Mouse (Mus musculus) MEL (cell line): ENCODE data around the gene Kcnk7. TPM values are rescaled to one million over a fixed set of nuclear protein-coding genes. Genes with fewer than 3 reads are reported as not detected.
A peak's percentile ranks its signal among the peaks of the same experiment; 100 is the strongest.

Experiments used
- DNase-seq: peaks from one replicate; pipeline ENCODE4 v3.0.0; 2011; ENCODE audit warnings: low read depth, low spot score
- H3K27ac ChIP-seq: 2 replicates; pipeline ENCODE4 v1.5.1; 2012; ENCODE audit warnings: low read depth, mild to moderate bottlenecking, control low read depth, low read length, moderate library complexity; ENCODE audit not compliant: control insufficient read depth
- H3K27me3 ChIP-seq, 2 experiments: fragments of 150-350 bp in 1 of 2; sonication (generic) in 1 of 2; 2 replicates each; pipeline ENCODE4 v1.6.1; 2012; ENCODE audit warnings: low read length in 2 of 2, mild to moderate bottlenecking in 2 of 2, improper control_type of control experiment in 1 of 2, moderate library complexity in 1 of 2; ENCODE audit not compliant: insufficient read depth in 2 of 2, control insufficient read depth in 1 of 2
- H3K36me3 ChIP-seq, 2 experiments: 2 replicates each; pipeline ENCODE4 v1.6.1; 2012 to 2014; ENCODE audit warnings: low read length in 2 of 2, improper control_type of control experiment in 1 of 2, inconsistent platforms in 1 of 2, mild to moderate bottlenecking in 1 of 2; ENCODE audit not compliant: insufficient read depth in 2 of 2, control insufficient read depth in 1 of 2
- H3K4me1 ChIP-seq, 2 experiments: fragments of 150-350 bp in 1 of 2; sonication (generic) in 1 of 2; 2 replicates each; pipeline ENCODE4 v1.6.1; 2012; ENCODE audit warnings: low read length in 2 of 2, improper control_type of control experiment in 1 of 2, mild to moderate bottlenecking in 1 of 2; ENCODE audit not compliant: insufficient read depth in 2 of 2, control insufficient read depth in 1 of 2
- H3K4me3 ChIP-seq, 2 experiments: fragments of 150-350 bp in 1 of 2; sonication (generic) in 1 of 2; 2 replicates each; pipeline ENCODE4 v1.5.1; 2012; ENCODE audit warnings: low read depth in 2 of 2, low read length in 2 of 2, mild to moderate bottlenecking in 2 of 2, moderate library complexity in 2 of 2, control low read depth in 1 of 2, improper control_type of control experiment in 1 of 2; ENCODE audit not compliant: control insufficient read depth in 1 of 2, insufficient read depth in 1 of 2
- H3K79me2 ChIP-seq: 2 replicates; pipeline ENCODE4 v1.6.1; 2012; ENCODE audit warnings: mild to moderate bottlenecking, low read length, moderate library complexity; ENCODE audit not compliant: control insufficient read depth, poor library complexity, insufficient read depth
- H3K9ac ChIP-seq: 2 replicates; pipeline ENCODE4 v1.6.1; 2012; ENCODE audit warnings: low read depth, mild to moderate bottlenecking, control low read depth, low read length, moderate library complexity; ENCODE audit not compliant: control insufficient read depth, poor library complexity, severe bottlenecking
- H3K9me3 ChIP-seq: fragments of 150-350 bp; sonication (generic); replicated peaks from 2 replicates; pipeline ENCODE4 v1.6.1; 2012; ENCODE audit warnings: mild to moderate bottlenecking, low read length, improper control_type of control experiment, moderate library complexity; ENCODE audit not compliant: insufficient read depth
- BHLHE40 ChIP-seq: IDR thresholded peaks from 2 replicates; pipeline ENCODE4 v1.6.1; 2012; ENCODE audit warnings: low read depth, mild to moderate bottlenecking, inconsistent platforms, low read length, improper control_type of control experiment, borderline replicate concordance
- CHD1 ChIP-seq: IDR thresholded peaks from 2 replicates; pipeline ENCODE4 v1.6.1; 2012; ENCODE audit warnings: low read depth, mild to moderate bottlenecking, inconsistent platforms, low read length, improper control_type of control experiment
- CTCF ChIP-seq, 3 experiments: IDR thresholded peaks in 2 of 3; conservative IDR thresholded peaks in 1 of 3; 2 replicates each; pipeline ENCODE4 v1.5.1; 2011 to 2012; ENCODE audit warnings: low read length in 3 of 3, low read depth in 2 of 3, mild to moderate bottlenecking in 2 of 3, improper control_type of control experiment in 1 of 3, inconsistent platforms in 1 of 3, mixed read lengths in 1 of 3, moderate library complexity in 1 of 3; ENCODE audit not compliant: control insufficient read depth in 1 of 3, insufficient read depth in 1 of 3, poor library complexity in 1 of 3, severe bottlenecking in 1 of 3
- E2F4 ChIP-seq: IDR thresholded peaks from 2 replicates; pipeline ENCODE4 v1.6.1; 2011; ENCODE audit warnings: low read depth, low read length, improper control_type of control experiment, borderline replicate concordance
- ELF1 ChIP-seq: IDR thresholded peaks from 2 replicates; pipeline ENCODE4 v1.6.1; 2014; ENCODE audit warnings: low read depth, mild to moderate bottlenecking, inconsistent platforms, low read length, improper control_type of control experiment, moderate library complexity
- EP300 ChIP-seq, 2 experiments: IDR thresholded peaks; 2 replicates each; pipeline ENCODE4 v1.6.1; 2011; ENCODE audit warnings: improper control_type of control experiment in 2 of 2, low read length in 2 of 2, low read depth in 1 of 2, mild to moderate bottlenecking in 1 of 2
- ETS1 ChIP-seq: IDR thresholded peaks from 2 replicates; pipeline ENCODE4 v1.6.1; 2012; ENCODE audit warnings: low read depth, mild to moderate bottlenecking, inconsistent platforms, low read length, improper control_type of control experiment, moderate library complexity
- GABPA ChIP-seq: IDR thresholded peaks from 2 replicates; pipeline ENCODE4 v1.6.1; 2012; ENCODE audit warnings: low read depth, mild to moderate bottlenecking, inconsistent platforms, low read length, improper control_type of control experiment, moderate library complexity
- GATA1 ChIP-seq: IDR thresholded peaks from 2 replicates; pipeline ENCODE4 v1.6.1; 2011; ENCODE audit warnings: low read depth, low read length, improper control_type of control experiment
- HCFC1 ChIP-seq: IDR thresholded peaks from 2 replicates; pipeline ENCODE4 v1.6.1; 2012; ENCODE audit warnings: low read depth, mild to moderate bottlenecking, inconsistent platforms, low read length, improper control_type of control experiment, moderate library complexity
- JUND ChIP-seq: IDR thresholded peaks from 2 replicates; pipeline ENCODE4 v1.6.1; 2011; ENCODE audit warnings: low read depth, mild to moderate bottlenecking, improper control_type of control experiment, low read length
- KAT2A ChIP-seq: conservative IDR thresholded peaks from 2 replicates; pipeline ENCODE4 v1.6.1; 2012; ENCODE audit warnings: low read depth, low read length, improper control_type of control experiment, inconsistent platforms
- MAFK ChIP-seq: IDR thresholded peaks from 2 replicates; pipeline ENCODE4 v1.6.1; 2011; ENCODE audit warnings: low read depth, mild to moderate bottlenecking, low read length, improper control_type of control experiment, borderline replicate concordance
- MXI1 ChIP-seq: IDR thresholded peaks from 2 replicates; pipeline ENCODE4 v1.6.1; 2011; ENCODE audit warnings: mild to moderate bottlenecking, low read depth, low read length, improper control_type of control experiment
- MYB ChIP-seq: IDR thresholded peaks from 2 replicates; pipeline ENCODE4 v1.6.1; 2011; ENCODE audit warnings: mild to moderate bottlenecking, low read depth, low read length, improper control_type of control experiment
- MYC ChIP-seq: IDR thresholded peaks from 2 replicates; pipeline ENCODE4 v1.6.1; 2011; ENCODE audit warnings: low read depth, mild to moderate bottlenecking, low read length, improper control_type of control experiment, moderate library complexity
- NELFE ChIP-seq: IDR thresholded peaks from 2 replicates; pipeline ENCODE4 v1.6.1; 2011; ENCODE audit warnings: low read depth, low read length, improper control_type of control experiment
- NRF1 ChIP-seq: IDR thresholded peaks from 2 replicates; pipeline ENCODE4 v1.6.1; 2014; ENCODE audit warnings: low read depth, mild to moderate bottlenecking, inconsistent platforms, low read length, improper control_type of control experiment, moderate library complexity; ENCODE audit not compliant: poor library complexity, insufficient read depth, severe bottlenecking
- POLR2A ChIP-seq, 2 experiments: IDR thresholded peaks; 2 replicates each; pipeline ENCODE4 v1.6.1; 2011 to 2012; ENCODE audit warnings: low read length in 2 of 2, mild to moderate bottlenecking in 2 of 2, control low read depth in 1 of 2, improper control_type of control experiment in 1 of 2, low read depth in 1 of 2, moderate library complexity in 1 of 2; ENCODE audit not compliant: control insufficient read depth in 1 of 2, insufficient read depth in 1 of 2, poor library complexity in 1 of 2
- POLR2AphosphoS2 ChIP-seq: IDR thresholded peaks from 2 replicates; pipeline ENCODE4 v1.6.1; 2011; ENCODE audit warnings: low read length, improper control_type of control experiment
- POLR2AphosphoS5 ChIP-seq: IDR thresholded peaks from 2 replicates; pipeline ENCODE4 v1.6.1; 2012; ENCODE audit warnings: low read depth, borderline replicate concordance, mild to moderate bottlenecking, inconsistent platforms, low read length, moderate library complexity, mixed read lengths
- SIN3A ChIP-seq: IDR thresholded peaks from 2 replicates; pipeline ENCODE4 v1.6.1; 2012; ENCODE audit warnings: low read length, improper control_type of control experiment, inconsistent platforms
- SMC3 ChIP-seq: IDR thresholded peaks from 2 replicates; pipeline ENCODE4 v1.6.1; 2011; ENCODE audit warnings: low read depth, low read length, improper control_type of control experiment
- TBP ChIP-seq: IDR thresholded peaks from 2 replicates; pipeline ENCODE4 v1.8.0; 2011; ENCODE audit warnings: low read depth, low read length, improper control_type of control experiment
- TCF12 ChIP-seq: IDR thresholded peaks from 2 replicates; pipeline ENCODE4 v1.6.1; 2014; ENCODE audit warnings: low read depth, mild to moderate bottlenecking, inconsistent platforms, low read length, improper control_type of control experiment, moderate library complexity
- USF1 ChIP-seq: IDR thresholded peaks from 2 replicates; pipeline ENCODE4 v1.6.1; 2014; ENCODE audit warnings: low read depth, mild to moderate bottlenecking, inconsistent platforms, low read length, improper control_type of control experiment, moderate library complexity
- USF2 ChIP-seq, 2 experiments: IDR thresholded peaks; 2 replicates each; pipeline ENCODE4 v1.6.1; 2011 to 2012; ENCODE audit warnings: improper control_type of control experiment in 2 of 2, low read length in 2 of 2, borderline replicate concordance in 1 of 2, inconsistent platforms in 1 of 2, low read depth in 1 of 2, mild to moderate bottlenecking in 1 of 2; ENCODE audit not compliant: insufficient read depth in 1 of 2
- ZC3H11A ChIP-seq: IDR thresholded peaks from 2 replicates; pipeline ENCODE4 v1.6.1; 2012; ENCODE audit warnings: low read depth, mild to moderate bottlenecking, inconsistent platforms, low read length, improper control_type of control experiment
- ZNF384 ChIP-seq: IDR thresholded peaks from 2 replicates; pipeline ENCODE4 v1.6.1; 2012; ENCODE audit warnings: low read depth, mild to moderate bottlenecking, inconsistent platforms, low read length, improper control_type of control experiment
- polyA plus RNA-seq, 2 experiments: library from polyadenylated mRNA; stranded (reverse) in 1 of 2; unstranded in 1 of 2; fragments of >175 nt in 1 of 2; fragments of >200 nt in 1 of 2; gene quantifications; 2 replicates each; pipeline versions ENCODE4 v1.2.1 to v1.2.4; 2012; ENCODE audit warnings: low replicate concordance in 2 of 2, low read depth in 1 of 2; ENCODE audit not compliant: insufficient read length in 2 of 2, insufficient read depth in 1 of 2, missing spikeins in 1 of 2
- total RNA-seq: library from RNA; depleted of rRNA; stranded (reverse); fragments of 300-350 nt; gene quantifications from 2 replicates; pipeline ENCODE4 v1.2.3, GENCODE M21; 2012

Gene Kcnk7
- total and polyA plus RNA-seq, 3 experiments: 0.23 to 0.60 TPM; not detected in 1

DNA sequence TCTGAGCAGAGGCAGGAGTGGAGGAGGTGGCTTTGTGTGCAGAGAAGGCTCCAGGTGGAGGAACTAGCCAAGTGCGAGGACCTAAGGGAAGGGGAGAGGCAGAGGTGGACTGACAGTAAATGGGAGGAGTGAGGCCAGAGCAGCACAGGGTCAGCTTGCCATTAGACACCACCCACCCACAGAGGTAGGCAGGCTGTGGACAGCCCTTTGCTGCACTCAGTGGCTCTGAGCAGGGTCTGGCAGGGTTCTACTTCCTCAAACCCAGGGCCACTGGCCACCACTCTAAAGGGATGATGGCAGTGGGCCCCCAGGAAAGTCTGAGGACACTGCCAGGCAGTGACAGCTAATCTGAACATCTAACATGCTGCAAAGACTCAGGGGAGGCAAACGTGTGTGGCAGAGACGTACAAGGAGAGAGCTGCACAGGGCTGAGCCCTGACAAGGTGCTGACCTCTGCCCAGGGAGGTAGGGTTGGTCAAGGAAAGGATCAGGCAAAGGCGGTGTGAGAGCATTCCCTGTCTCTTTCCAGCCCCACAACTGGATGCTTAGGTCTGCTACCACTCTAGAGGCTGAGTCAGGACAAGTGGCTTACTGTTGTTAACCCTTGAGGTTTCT is 19.9 kb downstream of the Kcnk7 start:
- DNase-seq: no peak
- Histone ChIP-seq H3K27ac (peak overlapping the region; percentile 45), H3K4me3 (peak overlapping the region; percentile 32 to 70), H3K9me3 (no peaks in the 10 kb centered on the region), H3K9ac (peak overlapping the region; percentile 32), H3K79me2 (peaks cover 39% of the 10 kb centered on the region), H3K4me1 (peaks cover 3 to 38% of the 10 kb centered on the region in 2 experiments; a peak in 3 of 4 replicates), H3K36me3 (peaks cover 8 to 34% of the 10 kb centered on the region in 2 experiments), H3K27me3 (no peaks in the 10 kb centered on the region)
- no peak for TF ChIP-seq EP300 (IDR thresholded peaks at IDR 0.05; ENCODE audit: low read depth in 1 of 2, low read length in 2 of 2)
- no peak for TF ChIP-seq POLR2A (IDR thresholded peaks at IDR 0.05; ENCODE audit: control insufficient read depth in 1 of 2, insufficient read depth in 1 of 2, low read depth in 1 of 2, low read length in 2 of 2, poor library complexity in 1 of 2)
- TF ChIP-seq ZNF384: no peak
- TF ChIP-seq TCF12: no peak
- no peak for TF ChIP-seq SIN3A
- TF ChIP-seq MAFK: no peak
- TF ChIP-seq TBP: no peak
- no peak for TF ChIP-seq NELFE
- no peak for TF ChIP-seq CHD1
- no peak for TF ChIP-seq POLR2AphosphoS5
- TF ChIP-seq ELF1: no peak
- TF ChIP-seq NRF1: no peak
- TF ChIP-seq HCFC1: no peak
- no peak for TF ChIP-seq ETS1

GRCm38 (mm10) chr19:5724549-5724941 is 20.4 kb downstream of the Kcnk7 start:
- peak; percentile 89 for DNase-seq
- H3K36me3 ChIP-seq: peaks cover 6 to 31% of the 10 kb centered on the region in 2 experiments
- H3K9me3 ChIP-seq: no peaks in the 10 kb centered on the region
- H3K27me3 ChIP-seq: no peaks in the 10 kb centered on the region
- H3K4me1 ChIP-seq: peaks cover 3 to 38% of the 10 kb centered on the region in 2 experiments; a peak in 3 of 4 replicates
- H3K27ac ChIP-seq: peak overlapping the region; percentile 95
- peak overlapping the region; percentile 93 for H3K9ac ChIP-seq
- peaks cover 43% of the 10 kb centered on the region for H3K79me2 ChIP-seq
- peak overlapping the region; percentile 70 to 93 for H3K4me3 ChIP-seq
- TF ChIP-seq MYB: no peak
- TF ChIP-seq E2F4: no peak
- TF ChIP-seq TCF12: 0 out of 2 replicates have a peak, but pooled peaks have one; percentile 31
- no peak for TF ChIP-seq KAT2A
- no peak for TF ChIP-seq GABPA
- TF ChIP-seq SMC3: no peak
- TF ChIP-seq JUND: no peak
- no peak for TF ChIP-seq ZNF384
- TF ChIP-seq BHLHE40: no peak
- TF ChIP-seq USF1: no peak
- TF ChIP-seq CTCF (IDR thresholded peaks at IDR 0.05 in 2 of 3, conservative IDR thresholded peaks at IDR 0.05 in 1 of 3; ENCODE audit: control insufficient read depth in 1 of 3, insufficient read depth in 1 of 3, low read depth in 2 of 3, low read length in 3 of 3, poor library complexity in 1 of 3, severe bottlenecking in 1 of 3): no peak
- TF ChIP-seq MXI1: peak; percentile 64
- 0 out of 2 replicates have a peak, but pooled peaks have one; percentile 5 for TF ChIP-seq HCFC1
- TF ChIP-seq POLR2A (IDR thresholded peaks at IDR 0.05; ENCODE audit: control insufficient read depth in 1 of 2, insufficient read depth in 1 of 2, low read depth in 1 of 2, low read length in 2 of 2, poor library complexity in 1 of 2): peak in 1 of 2 experiments; percentile 44; a peak in 1 of 4 replicates
- peak; percentile 51; the same call in 1 of the 2 replicates for TF ChIP-seq MYC
- TF ChIP-seq GATA1: peak; percentile 77
- TF ChIP-seq TBP: 0 out of 2 replicates have a peak, but pooled peaks have one; percentile 38
- TF ChIP-seq POLR2AphosphoS2: no peak
- TF ChIP-seq NELFE: no peak
- no peak for TF ChIP-seq USF2 (IDR thresholded peaks at IDR 0.05; ENCODE audit: borderline replicate concordance in 1 of 2, insufficient read depth in 1 of 2, low read depth in 1 of 2, low read length in 2 of 2)
- peak; percentile 49 to 54; a peak in 3 of 4 replicates for TF ChIP-seq EP300 (IDR thresholded peaks at IDR 0.05; ENCODE audit: low read depth in 1 of 2, low read length in 2 of 2)
- TF ChIP-seq ZC3H11A: no peak
- no peak for TF ChIP-seq POLR2AphosphoS5
- no peak for TF ChIP-seq NRF1
